Mouse (Mus musculus) spleen, adult 2 months (tissue): ENCODE measurements around the gene Ndufaf8.

Experiments
- CTCF ChIP-seq: fragments of 200-500 bp; IDR thresholded peaks from 2 replicates; pipeline ENCODE4 v1.5.1; 2011; ENCODE audit warnings: mild to moderate bottlenecking, inconsistent platforms; ENCODE audit not compliant: insufficient read depth, insufficient read length, insufficient replicate concordance; ENCODE audit errors: extremely low read depth
- POLR2A ChIP-seq: fragments of 200-500 bp; IDR thresholded peaks from 2 replicates; pipeline ENCODE4 v1.6.1; 2011; ENCODE audit warnings: low read depth, low read length, inconsistent platforms

GRCm38 (mm10) chr11:120137625-120138004 is 38.9 kb downstream of the Ndufaf8 start:
- TF ChIP-seq POLR2A (no peak), CTCF (no peak)
